Mouse (Mus musculus): ENCODE data around the gene Tmem132e.

Gene Tmem132e

GRCm38 (mm10) chr11:82434091-82434831 lies 45.6 kb downstream of the Tmem132e start:
- no peak for DNase-seq (ENCODE audit: low spot score)

- no peak for DNase-seq (ENCODE audit: low spot score)
These were observed 46.1 kb downstream of the Tmem132e start for GRCm38 (mm10) chr11:82434832-82435182.

- no peak for DNase-seq (ENCODE audit: low spot score)
These were observed 59.8 kb downstream of the Tmem132e start for GRCm38 (mm10) chr11:82448485-82448884.

- no peak for DNase-seq (ENCODE audit: low spot score)
These were observed 63.8 kb downstream of the Tmem132e start for GRCm38 (mm10) chr11:82452516-82452915.

- DNase-seq (ENCODE audit: low spot score): no peak
These were observed 64.5 kb downstream of the Tmem132e start for GRCm38 (mm10) chr11:82453230-82453629.

- no peak for DNase-seq (ENCODE audit: low spot score)
These were observed 72.6 kb downstream of the Tmem132e start for GRCm38 (mm10) chr11:82461326-82461725.

- no peak for DNase-seq (ENCODE audit: low spot score)
These were observed 76.8 kb downstream of the Tmem132e start for GRCm38 (mm10) chr11:82465536-82465935.

GRCm38 (mm10) chr11:82467218-82467617 lies 78.5 kb downstream of the Tmem132e start:
- DNase-seq (ENCODE audit: low spot score): peak; percentile 36

GRCm38 (mm10) chr11:82471076-82471475 lies 82.4 kb downstream of the Tmem132e start:
- DNase-seq (ENCODE audit: low spot score): no peak

- no peak for DNase-seq (ENCODE audit: low spot score)
These were observed 84.5 kb downstream of the Tmem132e start for GRCm38 (mm10) chr11:82473137-82473621.

GRCm38 (mm10) chr11:82476092-82476491 lies 87.4 kb downstream of the Tmem132e start:
- no peak for DNase-seq (ENCODE audit: low spot score)

- no peak for DNase-seq (ENCODE audit: low spot score)
These were observed 88.7 kb downstream of the Tmem132e start for GRCm38 (mm10) chr11:82477412-82477811.

- no peak for DNase-seq (ENCODE audit: low spot score)
These were observed 92.2 kb downstream of the Tmem132e start for GRCm38 (mm10) chr11:82480941-82481340.

- DNase-seq (ENCODE audit: low spot score): no peak
These were observed 98.8 kb downstream of the Tmem132e start for GRCm38 (mm10) chr11:82487359-82488086.

GRCm38 (mm10) chr11:82490896-82491295 lies 102.2 kb downstream of the Tmem132e start:
- DNase-seq (ENCODE audit: low spot score): no peak
